Mouse (Mus musculus) hindbrain, postnatal 0 days (tissue): ENCODE data around the gene Peli2. TPM values are rescaled to one million over a fixed set of nuclear protein-coding genes. Genes with fewer than 3 reads are reported as not detected.
A peak's percentile ranks its signal among the peaks of the same experiment; 100 is the strongest.

Experiments
- ATAC-seq: fragments of 200-750 bp; cut with Nextera tagmentation; 2 replicates; pipeline ENCODE4 v1.8.0; 2017; ENCODE audit warnings: mild to moderate bottlenecking, moderate TSS enrichment, moderate library complexity
- DNase-seq: peaks from one replicate; pipeline ENCODE4 v3.0.0-alpha.2; 2015; ENCODE audit warnings: low spot score
- H3K27ac ChIP-seq: fragments of 300-500 bp; sonication (generic); 2 replicates; pipeline ENCODE4 v1.5.1; 2014; ENCODE audit warnings: mild to moderate bottlenecking
- H3K27me3 ChIP-seq: fragments of 300-500 bp; sonication (generic); 2 replicates; pipeline ENCODE4 v1.6.1; 2014; ENCODE audit warnings: low read length, mixed read lengths; ENCODE audit not compliant: insufficient read depth
- H3K36me3 ChIP-seq: fragments of 300-500 bp; sonication (generic); 2 replicates; pipeline ENCODE4 v1.6.1; 2014; ENCODE audit warnings: low read length, mixed read lengths; ENCODE audit not compliant: insufficient read depth
- H3K4me1 ChIP-seq: fragments of 300-500 bp; sonication (generic); 2 replicates; pipeline ENCODE4 v1.6.1; 2014; ENCODE audit warnings: antibody characterized with exemption, low read length, mixed read lengths; ENCODE audit not compliant: insufficient read depth
- H3K4me2 ChIP-seq: fragments of 300-500 bp; sonication (generic); 2 replicates; pipeline ENCODE4 v1.6.1; 2014; ENCODE audit warnings: low read depth, mild to moderate bottlenecking, low read length, moderate library complexity, mixed read lengths
- H3K4me3 ChIP-seq: fragments of 300-500 bp; sonication (generic); 2 replicates; pipeline ENCODE4 v1.5.1; 2014; ENCODE audit warnings: low read length
- H3K9ac ChIP-seq: fragments of 300-500 bp; sonication (generic); replicated peaks from 2 replicates; pipeline ENCODE4 v1.6.1; 2014; ENCODE audit warnings: mild to moderate bottlenecking, low read length, moderate library complexity, mixed read lengths
- H3K9me3 ChIP-seq: fragments of 300-500 bp; sonication (generic); 2 replicates; pipeline ENCODE4 v1.6.1; 2016; ENCODE audit warnings: low read length, mixed read lengths
- CTCF ChIP-seq: IDR thresholded peaks from 2 replicates; pipeline ENCODE4 v1.5.1; 2016; ENCODE audit warnings: antibody characterized with exemption, control low read depth, low read depth
- WGBS: fragments of 180-500 bp; shearing (Covaris S2); extraction: QIAGEN DNeasy Blood & Tissue Kit; methylation state at CpG from one replicate; pipeline ENCODE4 v1.1.7; 2014; 5-methylcytosine and 5-hydroxymethylcytosine counted together
- polyA plus RNA-seq: library from polyadenylated mRNA; unstranded; fragments of >200 nt; fragmentation: Nextera tagmentation; extraction: Ambion mirVana; gene quantifications from 2 replicates; pipeline ENCODE4 v1.2.1, GENCODE M21; 2015
- total RNA-seq: library from RNA; depleted of rRNA; stranded (reverse); fragments of >200 nt; gene quantifications from 2 replicates; pipeline ENCODE4 v1.2.3, GENCODE M21; 2014

Gene Peli2
- total and polyA plus RNA-seq, 2 experiments from 2014 or later, result 16.5 to 38.8 TPM

- 35% methylated on average over 7 of the region's 7 CpGs for WGBS
- Histone ChIP-seq H3K36me3 (no peaks in the 10 kb centered on the region), H3K4me3 (no peak overlapping the region), H3K4me1 (peaks cover 15% of the 10 kb centered on the region), H3K4me2 (no peak overlapping the region), H3K9ac (no peak overlapping the region), H3K27me3 (no peaks in the 10 kb centered on the region), H3K9me3 (no peaks in the 10 kb centered on the region), H3K27ac (peak overlapping the region; percentile 52)
- TF ChIP-seq CTCF, result no peak
- peak; percentile 42 for DNase-seq
- ATAC-seq, result peak; percentile 70; the same call in 1 of the 2 replicates
These were observed 33.8 kb upstream of the Peli2 start for GRCm38 (mm10) chr14:48086682-48087297.

GRCm38 (mm10) chr14:48087298-48087830, 33.3 kb upstream of the Peli2 start:
- ATAC-seq (peak; percentile 36; the same call in 1 of the 2 replicates), DNase-seq (peak; percentile 58)
- Histone ChIP-seq H3K27ac (peak overlapping the region; percentile 52; the same call in 1 of the 2 replicates), H3K36me3 (no peaks in the 10 kb centered on the region), H3K4me3 (no peak overlapping the region), H3K4me1 (peaks cover 15% of the 10 kb centered on the region), H3K4me2 (no peak overlapping the region), H3K27me3 (no peaks in the 10 kb centered on the region), H3K9ac (no peak overlapping the region), H3K9me3 (no peaks in the 10 kb centered on the region)
- TF ChIP-seq CTCF, result no peak
- 50% methylated on average over 8 of the region's 8 CpGs for WGBS

GRCm38 (mm10) chr14:48090465-48090864, 30.2 kb upstream of the Peli2 start:
- Histone ChIP-seq H3K27me3 (no peaks in the 10 kb centered on the region), H3K9me3 (no peaks in the 10 kb centered on the region), H3K27ac (no peak overlapping the region), H3K4me1 (peaks cover 4% of the 10 kb centered on the region; the same call in 1 of the 2 replicates), H3K9ac (no peak overlapping the region), H3K4me3 (no peak overlapping the region), H3K36me3 (no peaks in the 10 kb centered on the region), H3K4me2 (no peak overlapping the region)
- no peak for DNase-seq
- no peak for ATAC-seq
- 65% methylated on average over 4 of the region's 4 CpGs for WGBS
- no peak for TF ChIP-seq CTCF

DNA sequence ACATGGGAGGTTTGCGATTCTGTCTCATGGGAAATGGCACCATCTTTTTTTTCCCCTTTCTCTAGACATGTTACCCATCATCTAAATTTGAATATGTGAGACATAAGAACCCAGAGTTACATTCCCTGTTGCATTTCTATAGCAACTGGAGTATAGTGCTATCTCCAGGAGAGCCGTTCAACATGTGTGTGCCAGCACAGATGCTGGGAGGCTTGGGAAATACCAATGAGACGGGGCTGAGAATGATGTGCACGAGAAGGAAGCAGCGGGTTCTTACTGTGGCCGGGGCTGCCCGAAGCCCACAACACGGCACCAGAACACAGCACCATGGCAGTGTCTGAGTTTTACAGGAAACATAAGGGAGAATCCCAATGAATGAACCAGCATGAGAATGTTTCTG, 29.5 kb upstream of the Peli2 start:
- no peaks in the 10 kb centered on the region for H3K9me3 ChIP-seq
- WGBS, result 82% methylated on average over 8 of the region's 8 CpGs
- H3K4me3 ChIP-seq, result no peak overlapping the region
- no peak for TF ChIP-seq CTCF
- DNase-seq (no peak), ATAC-seq (no peak)
- H3K9ac ChIP-seq, result no peak overlapping the region
- no peaks in the 10 kb centered on the region for H3K27me3 ChIP-seq
- no peak overlapping the region for H3K27ac ChIP-seq
- H3K4me2 ChIP-seq, result no peak overlapping the region
- peaks cover 4% of the 10 kb centered on the region; the same call in 1 of the 2 replicates for H3K4me1 ChIP-seq
- H3K36me3 ChIP-seq, result no peaks in the 10 kb centered on the region

DNA sequence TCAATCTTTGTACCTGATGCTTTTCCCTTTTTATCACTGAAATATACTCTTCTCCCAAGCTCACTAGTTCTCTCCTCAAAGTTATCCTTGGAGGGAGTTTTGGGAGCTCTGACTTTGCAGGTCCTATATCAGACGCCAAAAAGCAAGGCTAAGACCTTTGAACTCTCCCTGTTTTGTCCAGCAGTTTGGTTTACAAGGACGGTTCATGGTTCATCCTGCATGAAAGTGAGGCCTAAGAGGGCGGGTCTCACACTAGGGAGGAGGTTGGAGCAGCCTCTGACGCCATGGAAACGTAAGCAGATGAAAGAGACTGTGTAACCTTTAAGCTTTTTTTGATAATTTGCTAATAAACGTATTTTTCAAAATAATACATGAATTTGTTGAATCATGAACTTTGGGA, 22.4 kb upstream of the Peli2 start:
- Histone ChIP-seq H3K27me3 (no peaks in the 10 kb centered on the region), H3K9ac (no peak overlapping the region), H3K4me1 (no peaks in the 10 kb centered on the region), H3K9me3 (no peaks in the 10 kb centered on the region), H3K36me3 (no peaks in the 10 kb centered on the region), H3K4me3 (no peak overlapping the region), H3K4me2 (no peak overlapping the region), H3K27ac (no peak overlapping the region)
- no peak for DNase-seq
- TF ChIP-seq CTCF, result no peak
- 46% methylated on average over 6 of the region's 6 CpGs for WGBS
- no peak for ATAC-seq

DNA sequence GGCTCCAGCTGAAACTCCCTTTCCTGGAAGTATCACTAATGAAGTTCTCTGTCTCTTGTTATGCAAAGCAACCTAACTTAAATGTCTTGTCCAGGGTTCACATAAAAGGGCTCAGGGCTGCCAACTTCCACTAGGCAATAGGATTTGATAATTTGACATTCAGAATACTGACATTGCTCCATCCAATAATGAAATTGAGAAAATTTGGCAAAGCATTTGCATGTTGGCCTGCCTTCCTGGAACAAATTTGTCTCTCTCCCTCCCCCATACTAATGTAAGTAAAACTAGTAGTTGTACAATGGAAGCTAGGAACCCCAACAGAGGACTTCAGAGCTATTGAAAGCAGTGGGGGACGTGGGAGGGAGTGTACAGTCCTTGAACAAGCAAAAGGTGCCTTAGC, 21.3 kb upstream of the Peli2 start:
- ATAC-seq, result no peak
- no peaks in the 10 kb centered on the region for H3K4me1 ChIP-seq
- TF ChIP-seq CTCF, result no peak
- H3K27ac ChIP-seq, result no peak overlapping the region
- 9% methylated on average over 1 of the region's 1 CpGs for WGBS
- DNase-seq, result no peak
- no peaks in the 10 kb centered on the region for H3K27me3 ChIP-seq
- no peak overlapping the region for H3K4me2 ChIP-seq
- H3K36me3 ChIP-seq, result no peaks in the 10 kb centered on the region
- H3K4me3 ChIP-seq, result no peak overlapping the region
- H3K9me3 ChIP-seq, result no peaks in the 10 kb centered on the region
- H3K9ac ChIP-seq, result no peak overlapping the region

GRCm38 (mm10) chr14:48106453-48106852, 14.2 kb upstream of the Peli2 start:
- ATAC-seq (no peak), DNase-seq (no peak)
- Histone ChIP-seq H3K27ac (no peak overlapping the region), H3K4me1 (no peaks in the 10 kb centered on the region), H3K36me3 (no peaks in the 10 kb centered on the region), H3K9ac (no peak overlapping the region), H3K4me3 (no peak overlapping the region), H3K27me3 (no peaks in the 10 kb centered on the region), H3K9me3 (no peaks in the 10 kb centered on the region), H3K4me2 (no peak overlapping the region)
- 87% methylated on average over 7 of the region's 7 CpGs for WGBS
- no peak for TF ChIP-seq CTCF
